Mouse (Mus musculus) right cerebral cortex, postnatal 25 days (tissue): ENCODE measurements around the gene Tmem63c.

Source experiments
- DNase-seq: peaks from one replicate; pipeline ENCODE4 v3.0.0; 2022

The Tmem63c gene

GRCm38 (mm10) chr12:87137439-87138341 lies 116.5 kb downstream of the Tmem63c start:
- DNase-seq = no peak

- DNase-seq = no peak
Measured at GRCm38 (mm10) chr12:87138342-87138701, 117.2 kb downstream of the Tmem63c start.

- no peak for DNase-seq
Measured at GRCm38 (mm10) chr12:87138768-87139167, 117.6 kb downstream of the Tmem63c start.
